Mouse (Mus musculus): ENCODE data around the gene Mocs1. TPM values are rescaled to one million over a fixed set of nuclear protein-coding genes. Genes with fewer than 3 reads are reported as not detected.

Mocs1 gene
- polyA plus RNA-seq, 1 experiment from 2014 or later: 5.8 TPM

DNA sequence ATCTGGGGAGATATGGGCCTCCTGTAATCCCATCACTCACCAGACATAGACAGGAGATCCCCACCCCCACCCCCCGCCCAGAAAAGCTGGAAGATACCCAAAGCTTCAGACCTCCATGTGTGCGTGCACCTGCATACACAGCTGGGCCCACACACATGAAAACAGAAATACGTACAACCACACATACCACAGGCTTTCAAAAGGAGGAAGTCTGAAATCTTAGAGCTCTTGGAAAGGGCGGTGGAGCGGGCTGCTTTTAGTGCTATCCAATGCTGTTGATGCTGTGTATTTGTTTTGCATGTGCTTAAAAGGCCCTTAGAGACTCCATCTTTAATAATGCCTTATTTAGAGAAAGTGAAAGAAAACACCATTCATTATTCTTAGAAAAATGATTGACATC lies 22.2 kb upstream of the Mocs1 start:
- 85% methylated on average over 5 of the region's 5 CpGs for WGBS
- no peak overlapping the region for H3K27ac ChIP-seq (ENCODE audit: low read length)

GRCm38 (mm10) chr17:49412974-49413373 lies 15.2 kb upstream of the Mocs1 start:
- Histone ChIP-seq H3K4me2 (ENCODE audit: low read length) (no peak overlapping the region), H3K9me3 (replicated peaks; ENCODE audit: control insufficient read depth, low read length, poor library complexity, severe bottlenecking) (no peaks in the 10 kb centered on the region)
- ATAC-seq: no peak

More for the DNA sequence above, 22.2 kb upstream of the Mocs1 start:
- Histone ChIP-seq H3K4me1 (ENCODE audit: control insufficient read depth, insufficient read depth, low read length) (no peaks in the 10 kb centered on the region), H3K4me3 (ENCODE audit: low read depth, low read length) (no peak overlapping the region), H3K9me3 (replicated peaks; ENCODE audit: control insufficient read depth, low read length, poor library complexity, severe bottlenecking) (no peaks in the 10 kb centered on the region), H3K4me2 (ENCODE audit: low read length) (no peak overlapping the region), H3K36me3 (ENCODE audit: control insufficient read depth, insufficient read depth, low read length) (no peaks in the 10 kb centered on the region), H3K9ac (ENCODE audit: low read depth, low read length) (no peak overlapping the region), H3K27me3 (ENCODE audit: control insufficient read depth, insufficient read depth, low read depth, low read length) (no peaks in the 10 kb centered on the region)
- ATAC-seq: no peak

DNA sequence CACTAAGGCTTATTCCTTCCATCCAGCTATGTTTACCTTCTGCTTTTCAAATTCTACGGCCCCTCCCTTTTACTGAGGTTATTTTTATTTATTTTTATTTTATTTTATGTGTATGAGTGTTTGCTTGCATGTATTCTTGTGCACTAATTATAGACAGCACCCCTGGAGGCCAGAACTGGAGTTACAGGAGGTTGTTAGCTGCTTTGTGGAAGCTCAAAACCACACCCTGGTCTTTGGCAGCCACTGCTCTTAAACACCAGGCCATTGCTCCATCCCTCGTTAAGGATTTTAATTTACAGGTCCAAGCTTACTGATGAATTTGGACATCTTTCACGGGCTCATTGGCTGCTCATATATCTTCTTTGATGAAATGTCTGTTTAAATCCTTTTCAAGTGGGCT lies 14.6 kb upstream of the Mocs1 start:
- Histone ChIP-seq H3K36me3 (ENCODE audit: control insufficient read depth, insufficient read depth, low read length) (no peaks in the 10 kb centered on the region), H3K4me3 (ENCODE audit: low read depth, low read length) (no peak overlapping the region), H3K9me3 (replicated peaks; ENCODE audit: control insufficient read depth, low read length, poor library complexity, severe bottlenecking) (no peaks in the 10 kb centered on the region), H3K4me2 (ENCODE audit: low read length) (no peak overlapping the region), H3K4me1 (ENCODE audit: control insufficient read depth, insufficient read depth, low read length) (no peaks in the 10 kb centered on the region), H3K27me3 (ENCODE audit: control insufficient read depth, insufficient read depth, low read depth, low read length) (no peaks in the 10 kb centered on the region), H3K27ac (ENCODE audit: low read length) (no peak overlapping the region), H3K9ac (ENCODE audit: low read depth, low read length) (no peak overlapping the region)
- ATAC-seq: no peak
- 62% methylated on average over 3 of the region's 3 CpGs for WGBS

More at GRCm38 (mm10) chr17:49412974-49413373, 15.2 kb upstream of the Mocs1 start:
- WGBS: 68% methylated on average over 5 of the region's 5 CpGs
- H3K36me3 ChIP-seq (ENCODE audit: control insufficient read depth, insufficient read depth, low read length): no peaks in the 10 kb centered on the region
- no peaks in the 10 kb centered on the region for H3K27me3 ChIP-seq (ENCODE audit: control insufficient read depth, insufficient read depth, low read depth, low read length)
- H3K4me1 ChIP-seq (ENCODE audit: control insufficient read depth, insufficient read depth, low read length): no peaks in the 10 kb centered on the region
- H3K9ac ChIP-seq (ENCODE audit: low read depth, low read length): no peak overlapping the region
- no peak overlapping the region for H3K27ac ChIP-seq (ENCODE audit: low read length)
- no peak overlapping the region for H3K4me3 ChIP-seq (ENCODE audit: low read depth, low read length)

DNA sequence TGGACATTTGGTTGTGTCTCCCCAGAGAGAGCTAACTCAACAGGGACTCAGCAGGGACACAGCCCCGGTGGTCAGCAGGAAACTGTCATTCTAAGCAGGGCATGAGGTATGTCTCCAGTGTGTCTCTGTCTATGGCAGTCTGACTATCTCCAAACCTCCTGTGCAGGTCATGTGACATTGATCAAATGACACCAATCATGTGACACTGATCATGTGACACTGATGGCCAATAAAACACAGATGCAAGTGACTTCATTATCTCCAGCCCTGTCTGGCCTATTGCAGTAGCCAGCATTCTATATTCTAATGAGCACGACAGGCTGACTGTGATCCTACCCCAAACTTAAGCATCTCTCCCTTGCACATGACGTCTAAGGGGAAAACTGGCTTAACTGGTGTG lies 11.9 kb upstream of the Mocs1 start:
- Histone ChIP-seq H3K4me2 (ENCODE audit: low read length) (no peak overlapping the region), H3K9me3 (replicated peaks; ENCODE audit: control insufficient read depth, low read length, poor library complexity, severe bottlenecking) (no peaks in the 10 kb centered on the region), H3K4me1 (ENCODE audit: control insufficient read depth, insufficient read depth, low read length) (no peaks in the 10 kb centered on the region), H3K27me3 (ENCODE audit: control insufficient read depth, insufficient read depth, low read depth, low read length) (no peaks in the 10 kb centered on the region), H3K27ac (ENCODE audit: low read length) (no peak overlapping the region), H3K9ac (ENCODE audit: low read depth, low read length) (no peak overlapping the region), H3K4me3 (ENCODE audit: low read depth, low read length) (no peak overlapping the region), H3K36me3 (ENCODE audit: control insufficient read depth, insufficient read depth, low read length) (no peaks in the 10 kb centered on the region)
- ATAC-seq: no peak
- 68% methylated on average over 3 of the region's 3 CpGs for WGBS

DNA sequence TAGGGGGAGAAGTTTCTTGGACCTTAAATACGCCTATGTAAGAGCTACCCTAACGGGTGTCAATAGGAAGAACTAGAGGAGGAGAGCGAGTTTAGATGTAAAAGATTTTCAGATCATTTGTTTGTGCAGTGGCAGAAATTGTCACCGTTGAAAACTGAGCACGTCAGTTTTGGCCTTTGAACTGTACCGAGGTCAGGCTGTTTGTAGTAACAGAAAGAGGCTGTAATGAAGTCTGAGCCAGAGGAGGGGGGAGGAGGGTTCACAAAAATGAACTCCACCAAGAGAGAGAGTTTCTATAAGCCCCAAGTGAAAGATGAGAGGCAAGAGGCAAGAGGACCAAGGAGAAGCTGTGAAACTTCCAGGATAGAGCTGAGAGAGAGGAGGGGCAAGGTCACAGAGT lies 8.3 kb upstream of the Mocs1 start:
- Histone ChIP-seq H3K4me2 (ENCODE audit: low read length) (no peak overlapping the region), H3K9me3 (replicated peaks; ENCODE audit: control insufficient read depth, low read length, poor library complexity, severe bottlenecking) (no peaks in the 10 kb centered on the region), H3K4me1 (ENCODE audit: control insufficient read depth, insufficient read depth, low read length) (no peaks in the 10 kb centered on the region), H3K36me3 (ENCODE audit: control insufficient read depth, insufficient read depth, low read length) (no peaks in the 10 kb centered on the region), H3K27me3 (ENCODE audit: control insufficient read depth, insufficient read depth, low read depth, low read length) (no peaks in the 10 kb centered on the region), H3K4me3 (ENCODE audit: low read depth, low read length) (no peak overlapping the region), H3K9ac (ENCODE audit: low read depth, low read length) (no peak overlapping the region), H3K27ac (ENCODE audit: low read length) (no peak overlapping the region)
- 76% methylated on average over 6 of the region's 6 CpGs for WGBS
- no peak for ATAC-seq

DNA sequence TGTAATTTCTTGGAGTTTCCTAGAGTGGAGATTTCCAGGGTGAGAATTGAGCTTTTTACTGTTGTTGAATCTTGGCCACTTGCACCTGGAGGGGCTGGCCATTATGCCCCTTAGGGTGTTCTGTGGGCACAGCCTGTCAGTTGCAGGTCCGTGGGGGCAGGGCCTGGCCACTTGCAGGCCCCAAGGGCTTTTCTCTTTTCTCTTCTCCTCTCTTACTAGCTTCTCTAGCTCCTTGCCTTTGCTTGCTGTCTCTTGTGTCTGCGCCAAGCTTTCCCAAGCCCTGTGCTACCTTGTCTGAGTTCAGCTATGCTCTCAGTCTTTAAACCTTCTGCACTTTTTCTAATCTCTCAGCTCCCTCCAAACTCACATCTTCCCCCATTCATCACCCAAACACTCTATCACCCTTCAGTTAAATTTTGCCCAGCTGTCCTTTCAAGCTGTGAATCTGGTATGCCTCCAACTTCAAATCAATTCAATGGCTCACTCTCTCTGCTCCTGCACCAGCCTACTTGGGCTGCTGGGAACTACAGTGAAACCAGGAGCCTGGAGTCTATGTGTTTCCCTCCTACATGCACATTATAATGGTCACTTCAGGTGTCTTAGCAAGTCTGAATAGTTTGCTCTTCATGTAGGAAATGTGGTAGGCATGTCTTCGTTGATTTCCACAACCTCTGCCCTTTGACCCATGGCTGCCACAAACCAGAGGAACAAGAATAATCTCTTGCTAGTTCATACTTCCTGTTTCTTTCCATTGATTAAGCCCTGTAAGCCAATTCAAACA lies 5.7 kb upstream of the Mocs1 start:
- no peaks in the 10 kb centered on the region for H3K27me3 ChIP-seq (ENCODE audit: control insufficient read depth, insufficient read depth, low read depth, low read length)
- H3K4me2 ChIP-seq (ENCODE audit: low read length): no peak overlapping the region
- no peak overlapping the region for H3K9ac ChIP-seq (ENCODE audit: low read depth, low read length)
- no peaks in the 10 kb centered on the region for H3K4me1 ChIP-seq (ENCODE audit: control insufficient read depth, insufficient read depth, low read length)
- ATAC-seq: no peak
- H3K36me3 ChIP-seq (ENCODE audit: control insufficient read depth, insufficient read depth, low read length): no peaks in the 10 kb centered on the region
- H3K9me3 ChIP-seq (replicated peaks; ENCODE audit: control insufficient read depth, low read length, poor library complexity, severe bottlenecking): no peaks in the 10 kb centered on the region
- no peak overlapping the region for H3K4me3 ChIP-seq (ENCODE audit: low read depth, low read length)
- 80% methylated on average over 3 of the region's 3 CpGs for WGBS
- H3K27ac ChIP-seq (ENCODE audit: low read length): no peak overlapping the region

DNA sequence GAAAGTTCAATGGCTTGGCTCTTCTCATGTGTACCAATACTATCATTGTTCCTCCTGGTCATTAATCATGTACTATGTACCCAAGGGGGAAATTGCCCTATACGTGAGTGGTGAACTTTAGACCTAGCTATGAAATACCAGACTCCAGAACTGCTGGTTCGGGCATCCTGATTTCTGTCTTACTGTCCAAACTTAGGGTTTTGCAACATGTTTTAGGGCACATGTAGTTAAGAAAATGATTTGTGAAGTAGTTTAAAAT lies 5.2 kb upstream of the Mocs1 start:
- Histone ChIP-seq H3K27ac (ENCODE audit: low read length) (no peak overlapping the region), H3K4me1 (ENCODE audit: control insufficient read depth, insufficient read depth, low read length) (peaks cover 2% of the 10 kb centered on the region; the same call in 1 of the 2 replicates), H3K4me2 (ENCODE audit: low read length) (no peak overlapping the region), H3K9me3 (replicated peaks; ENCODE audit: control insufficient read depth, low read length, poor library complexity, severe bottlenecking) (no peaks in the 10 kb centered on the region), H3K36me3 (ENCODE audit: control insufficient read depth, insufficient read depth, low read length) (no peaks in the 10 kb centered on the region), H3K9ac (ENCODE audit: low read depth, low read length) (no peak overlapping the region), H3K4me3 (ENCODE audit: low read depth, low read length) (no peak overlapping the region), H3K27me3 (ENCODE audit: control insufficient read depth, insufficient read depth, low read depth, low read length) (no peaks in the 10 kb centered on the region)
- WGBS: 90% methylated on average over 2 of the region's 2 CpGs
- ATAC-seq: no peak

GRCm38 (mm10) chr17:49423872-49424271 lies 4.3 kb upstream of the Mocs1 start:
- H3K36me3 ChIP-seq (ENCODE audit: control insufficient read depth, insufficient read depth, low read length): no peaks in the 10 kb centered on the region
- 91% methylated on average over 3 of the region's 3 CpGs for WGBS
- no peak overlapping the region for H3K9ac ChIP-seq (ENCODE audit: low read depth, low read length)
- no peak overlapping the region for H3K4me2 ChIP-seq (ENCODE audit: low read length)
- no peak overlapping the region for H3K4me3 ChIP-seq (ENCODE audit: low read depth, low read length)
- no peak overlapping the region for H3K27ac ChIP-seq (ENCODE audit: low read length)
- H3K27me3 ChIP-seq (ENCODE audit: control insufficient read depth, insufficient read depth, low read depth, low read length): no peaks in the 10 kb centered on the region
- H3K9me3 ChIP-seq (replicated peaks; ENCODE audit: control insufficient read depth, low read length, poor library complexity, severe bottlenecking): no peaks in the 10 kb centered on the region
- H3K4me1 ChIP-seq (ENCODE audit: control insufficient read depth, insufficient read depth, low read length): peaks cover 6% of the 10 kb centered on the region
- no peak for ATAC-seq

- Histone ChIP-seq H3K4me3 (ENCODE audit: low read depth, low read length) (peak overlapping the region; percentile 85), H3K4me1 (ENCODE audit: control insufficient read depth, insufficient read depth, low read length) (peaks cover 15% of the 10 kb centered on the region), H3K4me2 (ENCODE audit: low read length) (peak overlapping the region; percentile 94), H3K36me3 (ENCODE audit: control insufficient read depth, insufficient read depth, low read length) (no peaks in the 10 kb centered on the region), H3K27me3 (ENCODE audit: control insufficient read depth, insufficient read depth, low read depth, low read length) (no peaks in the 10 kb centered on the region), H3K9ac (ENCODE audit: low read depth, low read length) (no peak overlapping the region), H3K27ac (ENCODE audit: low read length) (no peak overlapping the region), H3K9me3 (replicated peaks; ENCODE audit: control insufficient read depth, low read length, poor library complexity, severe bottlenecking) (no peaks in the 10 kb centered on the region)
- ATAC-seq: peak; percentile 30; the same call in 1 of the 2 replicates
- WGBS: 16% methylated on average over 9 of the region's 9 CpGs
Measured at GRCm38 (mm10) chr17:49427631-49428238, 427 bp upstream of the Mocs1 start.

Measured in midbrain, embryonic 16.5 days (tissue).